Mouse (Mus musculus): ENCODE data around the gene Lsmem1.

Lsmem1 gene

GRCm38 (mm10) chr12:40199302-40199701 lies at the start of gene Lsmem1:
Gene Lsmem1, minus strand, starts transcription at chr12:40199490.
- DNase-seq, result no peak

DNA sequence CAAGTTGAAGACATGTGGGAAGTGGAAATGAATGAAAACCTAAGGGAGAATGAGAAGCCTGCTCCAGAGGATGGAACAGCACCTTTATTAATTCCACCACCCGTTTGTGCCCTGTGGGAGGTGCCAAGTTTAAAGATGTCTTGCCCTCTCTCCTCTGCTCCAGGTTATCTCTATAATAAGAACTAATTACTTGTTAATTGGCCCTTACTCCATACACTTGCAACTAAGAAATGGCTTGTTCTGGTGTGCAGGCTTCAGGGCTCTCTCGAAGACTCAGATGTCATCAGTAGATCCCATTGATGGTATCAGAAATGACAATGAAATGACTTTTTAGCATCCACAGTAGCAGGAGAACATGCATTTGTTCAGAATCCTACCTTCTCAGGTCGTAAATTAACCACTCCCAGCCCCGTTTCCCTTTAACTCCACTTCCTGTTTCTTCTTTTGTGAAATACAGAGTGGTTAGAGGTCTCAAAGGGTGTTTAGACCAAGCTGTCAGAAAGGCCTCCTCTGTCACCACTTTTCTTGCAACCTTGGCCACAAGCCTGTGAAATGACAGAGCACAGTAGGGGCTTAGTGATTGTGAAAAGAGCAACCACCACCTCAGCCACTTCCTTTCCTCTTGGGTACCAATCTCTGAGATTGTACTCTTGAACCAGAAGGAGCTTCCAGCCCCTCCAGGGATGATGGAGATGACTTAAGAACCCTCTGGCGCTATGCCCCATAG lies 49.3 kb upstream of the Lsmem1 start, which contains the start of gene Ifrd1:
TSS of gene Ifrd1 (minus strand) at position 51 of the 727 bp plus-strand sequence.
- peak; percentile 58 for DNase-seq

DNA sequence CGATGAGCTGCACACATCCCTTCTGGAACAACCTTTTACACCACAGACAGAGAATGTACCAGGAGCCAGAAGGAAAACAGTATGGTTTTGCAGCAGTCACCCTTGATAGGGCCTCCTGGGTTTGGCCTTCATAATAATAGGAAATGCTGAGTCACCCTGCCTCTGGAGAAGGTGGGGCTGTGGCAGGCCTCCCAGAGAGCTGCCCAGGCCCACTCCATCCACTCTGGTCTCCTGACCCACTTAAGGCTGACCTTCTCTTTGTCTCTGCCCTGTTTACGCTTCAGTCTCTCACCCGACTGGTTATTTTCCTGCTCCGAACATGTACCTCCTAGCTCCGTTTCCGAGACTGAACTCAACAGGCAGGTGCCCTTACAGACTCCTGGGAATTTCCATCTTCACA lies 48.7 kb upstream of the Lsmem1 start:
- DNase-seq, result peak; percentile 82

DNA sequence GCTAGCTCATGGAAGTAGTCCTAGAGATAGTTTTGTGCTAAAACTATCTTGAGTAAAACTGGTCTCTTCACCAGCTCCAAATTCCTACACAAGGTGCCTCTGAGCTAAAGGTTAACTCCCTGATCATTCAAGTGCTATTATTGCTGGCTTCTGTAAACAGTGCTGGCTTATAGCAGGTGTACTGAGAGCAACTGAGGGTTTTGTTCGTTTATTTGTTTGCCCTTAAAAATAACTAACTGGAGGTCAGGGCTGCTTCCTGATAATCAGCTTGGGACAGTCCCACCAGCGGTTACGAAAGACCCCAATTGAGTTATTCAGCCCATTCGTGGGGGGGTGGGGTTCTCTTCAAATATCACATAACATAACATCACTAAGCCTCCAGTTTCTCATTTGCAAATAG lies 48.1 kb upstream of the Lsmem1 start:
- peak; percentile 30 for DNase-seq

DNA sequence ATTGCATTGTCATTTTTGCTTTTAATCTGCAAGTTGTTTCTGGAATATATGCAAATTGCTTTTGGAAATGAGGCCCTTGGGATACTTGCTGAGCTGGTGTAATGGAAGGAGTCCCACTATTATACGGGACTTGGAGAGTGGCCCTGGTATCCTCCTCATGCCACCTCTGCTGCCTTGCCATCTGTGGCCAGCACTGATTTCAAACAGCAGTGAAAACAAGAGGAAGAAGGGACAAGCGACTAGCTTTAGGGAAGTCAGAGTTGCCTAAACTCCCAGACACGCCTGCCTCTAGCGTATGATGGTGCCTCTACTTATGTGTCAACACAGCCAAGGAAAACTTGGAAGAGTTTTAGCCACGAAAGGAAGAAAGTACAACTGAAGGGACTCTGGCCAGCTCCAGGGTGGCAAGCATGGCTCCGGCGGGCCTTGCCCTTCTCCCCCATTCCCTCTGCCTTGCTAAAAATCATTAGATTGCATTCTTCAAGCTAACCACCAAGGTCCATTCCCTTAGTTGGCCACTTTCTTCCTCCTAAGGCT lies 46.2 kb upstream of the Lsmem1 start:
- DNase-seq, result no peak

GRCm38 (mm10) chr12:40244926-40245325 lies 45.6 kb upstream of the Lsmem1 start:
- no peak for DNase-seq

- DNase-seq, result peak; percentile 80
Measured at GRCm38 (mm10) chr12:40243821-40244221, 44.5 kb upstream of the Lsmem1 start.

- no peak for DNase-seq
Measured at GRCm38 (mm10) chr12:40243241-40243640, 44.0 kb upstream of the Lsmem1 start.

DNA sequence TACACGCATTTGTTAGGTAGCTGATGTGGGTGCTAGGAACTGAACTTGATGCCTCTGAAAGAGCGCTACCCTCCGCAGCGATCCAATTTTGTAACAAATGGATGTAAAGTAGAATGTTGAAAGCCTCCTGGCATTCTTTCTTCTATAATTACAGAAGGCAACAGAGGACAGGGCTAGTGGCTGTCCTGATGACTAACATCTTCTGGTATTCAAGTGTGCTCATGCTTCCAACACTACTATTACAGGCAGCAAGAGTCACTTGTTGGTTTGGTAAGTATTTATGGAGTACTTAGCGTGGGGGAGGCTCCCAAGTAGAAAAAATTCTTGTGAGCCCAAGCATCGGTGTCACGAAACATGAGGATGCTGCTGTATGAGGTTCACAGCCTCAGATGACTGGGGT lies 39.9 kb upstream of the Lsmem1 start:
- peak; percentile 44 for DNase-seq

DNA sequence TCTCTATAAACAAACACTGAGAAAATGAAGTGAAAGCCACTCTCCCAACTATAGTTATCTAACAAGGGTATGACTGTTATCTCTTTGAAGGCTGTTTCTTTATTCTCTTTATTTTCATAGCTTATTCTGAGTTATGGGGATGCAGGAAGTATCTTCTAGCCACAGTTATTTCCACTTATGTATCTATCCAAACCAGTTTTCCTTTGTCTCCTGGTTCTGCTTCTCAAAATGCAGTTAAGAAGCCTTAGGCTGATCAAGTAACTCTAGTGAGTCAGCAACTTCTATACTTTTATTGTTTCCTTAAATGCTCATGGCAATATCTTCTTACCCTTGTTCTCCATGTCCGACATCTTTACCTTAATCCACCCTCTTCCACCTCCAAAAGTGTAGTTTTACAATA lies 32.9 kb upstream of the Lsmem1 start:
- DNase-seq, result no peak

DNA sequence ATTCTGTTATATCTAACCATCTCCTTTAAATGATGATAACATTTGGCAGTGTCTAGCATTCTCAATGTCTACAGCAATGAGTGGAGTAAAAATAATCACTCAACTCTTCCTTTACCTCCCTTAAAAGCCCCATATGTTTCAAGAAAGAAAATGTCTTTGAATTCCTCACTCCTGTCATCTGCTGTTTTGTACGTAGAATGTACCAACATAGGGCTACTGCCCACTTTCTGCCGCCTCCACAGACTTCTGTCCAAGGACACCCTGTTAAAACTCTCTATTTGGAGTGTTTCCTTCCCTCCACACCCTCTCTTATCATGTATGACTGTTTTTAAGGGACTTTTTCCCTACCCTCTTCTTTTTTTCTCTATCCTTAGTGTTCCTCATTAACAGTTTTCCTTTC lies 32.3 kb upstream of the Lsmem1 start:
- DNase-seq, result no peak

GRCm38 (mm10) chr12:40224171-40224880 lies 25.0 kb upstream of the Lsmem1 start:
- no peak for DNase-seq

DNA sequence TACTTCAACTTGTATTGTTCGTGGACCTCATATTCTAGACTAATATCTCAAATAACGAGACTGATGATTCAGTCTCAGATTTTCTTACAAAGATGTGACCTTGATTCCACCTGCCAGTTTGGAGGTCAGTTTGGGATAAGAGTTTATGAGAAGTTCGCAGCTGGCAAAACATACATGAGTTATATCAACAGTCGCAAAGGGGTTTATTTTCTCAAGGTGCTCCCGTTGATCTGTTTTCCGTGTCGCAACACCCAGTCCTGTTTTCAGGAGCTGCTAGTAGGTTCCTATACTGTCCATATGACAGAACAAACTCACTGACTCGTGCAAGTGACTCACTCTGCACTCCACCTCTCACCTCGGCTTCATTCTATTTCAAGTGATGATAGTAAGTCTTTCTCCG lies 24.4 kb upstream of the Lsmem1 start:
- DNase-seq, result peak; percentile 30

DNA sequence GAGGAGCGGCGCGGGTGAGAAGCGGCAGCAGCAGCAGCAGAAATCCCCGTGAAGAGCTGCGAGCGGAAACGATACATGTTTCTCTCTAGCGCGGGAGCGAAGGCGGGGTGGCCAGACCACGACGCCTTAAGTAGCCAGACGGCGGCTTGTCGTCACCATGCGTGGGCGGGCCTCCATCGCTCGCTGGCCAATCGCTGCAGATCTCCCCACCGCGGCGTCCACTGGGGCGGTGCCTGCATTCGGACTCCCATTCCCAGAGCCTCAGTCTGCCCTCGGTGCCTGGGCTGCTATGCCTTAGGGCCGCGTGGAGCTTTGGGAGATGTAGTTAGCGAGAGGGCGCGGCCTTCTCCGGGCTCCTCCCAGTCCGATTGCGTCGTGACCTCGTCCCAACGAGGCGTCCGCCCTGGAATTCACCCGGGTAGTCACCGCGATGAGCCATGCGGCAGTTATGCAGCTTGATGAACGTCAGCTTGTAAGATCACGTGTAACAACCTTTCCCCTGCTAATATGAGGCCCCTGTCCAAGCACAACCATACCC lies 23.9 kb upstream of the Lsmem1 start:
- peak; percentile 99 for DNase-seq

GRCm38 (mm10) chr12:40222251-40223081 lies 23.2 kb upstream of the Lsmem1 start:
- peak; percentile 98 for DNase-seq

GRCm38 (mm10) chr12:40221611-40222010 lies 22.3 kb upstream of the Lsmem1 start:
- no peak for DNase-seq

DNA sequence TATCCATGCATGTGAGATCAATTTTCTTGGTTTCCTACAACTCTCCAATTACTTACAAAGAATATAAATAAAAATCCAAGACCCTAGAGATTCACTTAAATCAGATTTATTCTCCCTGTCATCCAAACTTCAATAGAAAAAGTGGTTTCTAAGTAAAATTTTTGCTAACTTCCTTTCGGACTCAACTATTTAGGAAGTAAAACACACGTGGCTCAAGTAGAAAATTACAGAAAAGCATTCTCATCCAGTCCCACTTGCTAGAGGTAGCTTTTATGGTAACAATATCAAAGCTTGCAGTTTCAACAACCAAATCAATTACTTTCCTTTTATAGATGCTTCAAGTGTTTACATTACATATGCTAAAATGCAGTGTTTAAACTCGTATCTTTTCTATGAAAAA lies 21.6 kb upstream of the Lsmem1 start:
- DNase-seq, result no peak

DNA sequence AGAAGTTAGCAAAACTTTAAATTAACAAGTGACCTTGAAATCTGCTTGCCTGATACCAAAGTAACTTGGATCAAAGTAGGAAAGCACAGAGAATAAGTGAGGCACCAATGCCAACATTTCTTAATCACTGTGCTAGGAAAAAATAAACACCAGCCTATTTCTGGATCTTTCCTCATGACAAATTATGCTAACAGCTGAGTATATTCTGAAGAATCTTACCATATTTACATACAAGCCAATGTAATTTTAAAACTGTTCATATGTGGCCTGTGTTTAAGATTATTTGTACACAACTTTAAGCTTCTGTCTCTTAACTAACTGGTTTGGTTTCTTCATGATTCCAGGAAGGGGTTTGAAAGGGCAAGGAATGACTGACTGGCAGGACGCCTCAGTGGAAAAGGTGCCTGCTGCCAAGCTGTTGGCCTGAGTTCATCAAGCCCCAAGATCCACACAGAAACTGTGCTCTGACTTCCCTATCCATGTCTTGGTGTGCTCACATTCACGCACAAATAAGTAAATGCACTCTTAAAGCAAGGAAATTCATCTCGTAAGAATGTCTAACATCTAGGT lies 20.8 kb upstream of the Lsmem1 start:
- peak; percentile 62 for DNase-seq

DNA sequence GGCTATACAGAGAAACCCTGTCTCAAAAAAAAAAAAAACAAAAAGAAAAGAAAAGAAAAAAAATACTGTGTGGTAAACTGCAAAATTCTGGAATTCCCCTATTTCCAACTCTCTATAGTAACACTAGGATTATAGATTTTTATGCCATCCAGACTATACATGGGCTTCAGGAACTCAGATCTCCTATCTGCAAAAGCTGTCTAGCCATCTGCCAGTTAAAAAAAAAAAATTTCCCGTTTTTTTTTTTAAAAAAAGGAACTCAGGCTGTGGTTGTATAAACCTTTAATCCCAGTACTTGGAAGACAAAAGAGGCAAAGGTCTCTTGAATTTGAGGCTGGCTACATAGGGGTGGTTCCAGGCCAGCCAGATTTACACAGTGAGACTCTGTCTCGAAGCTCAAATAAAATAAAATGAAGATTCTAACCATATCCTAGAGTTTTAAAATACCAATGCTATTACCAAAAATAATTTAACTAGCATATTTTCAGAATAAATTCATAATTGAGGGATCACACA lies 19.2 kb upstream of the Lsmem1 start:
- DNase-seq, result no peak

DNA sequence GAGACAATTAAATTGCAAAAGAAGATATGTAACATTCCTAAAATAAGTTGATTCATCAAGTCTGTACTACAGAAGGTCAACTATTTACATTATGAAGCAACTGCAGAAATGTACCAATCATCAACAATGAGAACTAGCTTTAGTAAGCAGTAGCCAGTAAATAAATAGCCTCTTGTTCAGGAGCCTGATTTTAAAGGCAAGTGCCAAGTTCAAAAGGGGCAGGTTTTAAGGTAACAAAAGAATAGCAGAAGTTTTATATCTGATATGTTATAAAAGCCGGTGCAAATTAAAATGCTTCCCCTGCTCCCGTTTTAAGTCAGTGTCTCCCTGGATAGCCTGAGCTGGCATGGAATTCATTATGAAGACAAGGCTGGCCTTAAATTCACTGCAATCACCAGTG lies 18.5 kb upstream of the Lsmem1 start:
- no peak for DNase-seq

DNA sequence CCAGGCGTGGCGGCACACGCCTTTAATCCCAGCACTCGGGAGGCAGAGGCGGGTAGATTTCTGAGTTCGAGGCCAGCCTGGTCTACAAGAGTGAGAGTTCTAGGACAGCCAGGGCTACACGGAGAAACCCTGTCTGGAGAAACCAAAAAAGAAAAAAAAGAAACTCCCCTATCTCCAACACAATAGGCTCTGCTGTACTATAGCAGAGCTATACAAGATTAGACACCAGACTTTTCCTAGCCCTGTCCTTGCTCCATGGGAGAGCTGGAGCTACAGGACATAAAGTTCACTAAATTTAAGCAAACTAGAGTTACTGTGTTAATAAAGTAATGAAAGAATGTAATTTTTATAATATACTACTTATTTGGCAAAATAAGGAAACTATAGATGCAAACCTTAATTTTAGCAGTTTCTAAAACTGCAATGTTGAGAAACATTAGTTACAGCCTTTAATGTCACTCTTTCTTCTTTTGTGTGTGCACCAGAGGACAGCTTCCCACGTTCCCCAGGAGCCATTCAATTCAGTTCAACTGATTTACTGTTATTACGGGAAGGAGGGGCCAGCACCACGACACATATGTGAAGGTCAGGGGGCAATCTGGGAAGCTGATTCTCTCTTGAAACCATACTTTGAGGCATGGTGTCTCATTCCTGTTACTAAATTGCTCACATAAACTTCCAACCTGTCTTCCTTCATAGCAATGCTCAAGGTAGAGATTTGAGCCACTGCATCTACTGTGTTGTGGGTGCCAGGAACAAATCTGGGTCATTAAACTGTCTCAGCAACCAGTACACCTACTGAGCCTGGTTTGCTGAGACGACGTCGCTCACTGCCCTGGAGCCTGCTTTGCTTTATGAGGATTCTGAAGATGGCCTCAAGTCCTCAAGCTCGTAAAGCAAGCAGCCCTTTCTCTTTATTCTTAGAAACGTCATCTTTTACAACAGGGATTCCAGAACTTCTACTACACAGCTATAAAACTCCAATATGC lies 15.9 kb upstream of the Lsmem1 start:
- no peak for DNase-seq
